Mouse (Mus musculus) urinary bladder, postnatal 14 days (tissue): ENCODE data around the gene Fam135a.
"Not testable (repeated sequence)": the region's sequence is repeated elsewhere in the genome, so short reads cannot be mapped to it uniquely, and the experiment has no call there.

Experiments used
- DNase-seq: peaks from one replicate; pipeline ENCODE4 v3.0.0; 2021; ENCODE audit warnings: low spot score

Fam135a gene

GRCm38 (mm10) chr1:24066706-24067105, 33.4 kb downstream of the Fam135a start:
- no peak for DNase-seq

- no peak for DNase-seq
Observed at GRCm38 (mm10) chr1:24055706-24056105, 44.4 kb downstream of the Fam135a start.

GRCm38 (mm10) chr1:24046730-24047510, 53.2 kb downstream of the Fam135a start:
- no peak for DNase-seq

GRCm38 (mm10) chr1:24045627-24046026, 54.5 kb downstream of the Fam135a start:
- no peak for DNase-seq

GRCm38 (mm10) chr1:24043007-24043406, 57.1 kb downstream of the Fam135a start:
- DNase-seq, result no peak

- no peak for DNase-seq
Observed at GRCm38 (mm10) chr1:24033759-24034423, 66.2 kb downstream of the Fam135a start.

- no peak for DNase-seq
Observed at GRCm38 (mm10) chr1:24010821-24011220, 89.3 kb downstream of the Fam135a start.

- no peak for DNase-seq
Observed at GRCm38 (mm10) chr1:24010016-24010415, 90.1 kb downstream of the Fam135a start.

GRCm38 (mm10) chr1:24007621-24008020, 92.5 kb downstream of the Fam135a start:
- DNase-seq, result no peak

- DNase-seq, result peak; percentile 90
Observed at GRCm38 (mm10) chr1:24005070-24005804, 94.9 kb downstream of the Fam135a start, which contains the start of gene Sdhaf4. Gene Sdhaf4 (minus strand): TSS chr1:24005656.

GRCm38 (mm10) chr1:23999318-23999717, 100.8 kb downstream of the Fam135a start:
- DNase-seq, result no peak

GRCm38 (mm10) chr1:23998866-23999265, 101.3 kb downstream of the Fam135a start:
- DNase-seq, result no peak

GRCm38 (mm10) chr1:23998120-23998810, 101.9 kb downstream of the Fam135a start:
- DNase-seq, result no peak

- no peak for DNase-seq
Observed at GRCm38 (mm10) chr1:23997493-23997892, 102.6 kb downstream of the Fam135a start.

- no peak for DNase-seq
Observed at GRCm38 (mm10) chr1:23995420-23995819, 104.7 kb downstream of the Fam135a start.

GRCm38 (mm10) chr1:23983118-23983517, 117.0 kb downstream of the Fam135a start:
- DNase-seq, result no peak

- no peak for DNase-seq
Observed at GRCm38 (mm10) chr1:23978281-23978680, 121.9 kb downstream of the Fam135a start.

GRCm38 (mm10) chr1:23971159-23971558, 129.0 kb downstream of the Fam135a start:
- DNase-seq, result not testable (repeated sequence)

- no peak for DNase-seq
Observed at GRCm38 (mm10) chr1:23968027-23968725, 132.0 kb downstream of the Fam135a start.

GRCm38 (mm10) chr1:23966226-23966625, 133.9 kb downstream of the Fam135a start:
- DNase-seq, result no peak
